Mouse (Mus musculus) cerebellum, postnatal 4 days (tissue): ENCODE results near the gene Ltbp4.

Source experiments
- DNase-seq, 2 experiments: peaks; one replicate each; pipeline ENCODE4 v3.0.0; 2022; ENCODE audit warnings: low spot score in 2 of 2, mixed read lengths in 1 of 2

The Ltbp4 gene

DNA sequence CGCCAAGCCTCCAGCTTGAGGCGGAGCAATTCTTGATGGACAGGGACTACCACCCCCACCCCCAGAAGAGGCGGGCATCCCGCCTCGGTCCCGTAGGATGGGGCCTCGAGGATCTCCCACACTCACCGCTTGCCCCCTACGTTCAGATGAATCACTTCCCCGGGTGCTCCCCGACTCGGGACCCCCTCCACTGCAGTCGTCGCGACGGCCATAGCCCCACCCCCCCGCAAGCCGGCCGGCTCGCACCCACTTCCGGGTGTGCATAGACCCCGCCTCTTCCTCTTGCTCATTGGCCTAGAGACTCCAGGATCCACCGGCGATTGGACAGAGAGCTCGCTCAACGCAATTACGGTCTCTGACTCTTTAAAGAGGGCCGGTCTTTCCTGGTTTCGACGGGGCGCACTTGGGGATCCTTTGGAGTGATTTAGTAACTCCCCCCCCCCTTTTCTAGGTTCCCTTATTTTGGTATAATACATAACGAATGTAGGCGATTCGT, 18.3 kb upstream of the Ltbp4 start, which contains the start of gene Shkbp1:
Gene Shkbp1 (minus strand): TSS at position 275 of the 496 bp plus-strand sequence.
- DNase-seq = peak; percentile 67 to 82

DNA sequence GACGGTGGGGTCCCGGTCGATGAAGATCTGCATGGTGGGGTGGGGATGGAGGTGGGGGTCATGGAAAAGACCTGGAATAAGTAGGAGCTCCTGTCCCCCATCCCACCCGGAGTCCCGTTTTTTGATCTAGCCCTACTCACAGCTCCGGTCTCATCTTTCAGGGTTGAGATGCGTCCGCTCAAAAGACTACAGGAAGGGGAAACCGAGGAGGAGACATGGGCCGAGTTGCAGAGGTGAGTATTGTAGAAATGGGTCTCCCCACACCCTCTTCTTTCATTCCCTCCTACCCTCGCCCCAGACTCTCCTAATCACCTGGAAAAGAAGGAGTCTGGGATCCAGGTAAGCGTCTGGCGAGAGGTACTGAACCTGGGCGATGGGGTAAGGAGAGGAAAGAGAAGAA, 17.8 kb upstream of the Ltbp4 start:
- no peak for DNase-seq

DNA sequence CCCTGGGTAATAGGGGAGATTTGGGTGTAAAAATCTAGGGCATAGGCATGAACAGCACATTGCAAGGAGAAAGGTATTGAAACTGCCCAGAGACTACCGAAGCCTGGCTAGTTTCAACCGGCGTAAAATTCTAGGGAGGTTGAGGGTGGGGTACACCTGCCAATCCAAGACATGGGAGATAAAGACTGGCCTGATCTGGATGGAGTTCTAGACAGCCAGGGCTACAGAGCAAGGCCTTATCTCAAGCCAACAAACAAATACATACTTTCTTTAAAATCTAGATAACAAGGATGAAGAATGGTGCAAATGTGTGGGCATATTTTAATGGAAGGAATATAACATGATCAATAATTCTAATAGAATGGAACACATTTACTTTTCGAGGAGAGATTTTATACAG, 17.3 kb upstream of the Ltbp4 start:
- DNase-seq = no peak

DNA sequence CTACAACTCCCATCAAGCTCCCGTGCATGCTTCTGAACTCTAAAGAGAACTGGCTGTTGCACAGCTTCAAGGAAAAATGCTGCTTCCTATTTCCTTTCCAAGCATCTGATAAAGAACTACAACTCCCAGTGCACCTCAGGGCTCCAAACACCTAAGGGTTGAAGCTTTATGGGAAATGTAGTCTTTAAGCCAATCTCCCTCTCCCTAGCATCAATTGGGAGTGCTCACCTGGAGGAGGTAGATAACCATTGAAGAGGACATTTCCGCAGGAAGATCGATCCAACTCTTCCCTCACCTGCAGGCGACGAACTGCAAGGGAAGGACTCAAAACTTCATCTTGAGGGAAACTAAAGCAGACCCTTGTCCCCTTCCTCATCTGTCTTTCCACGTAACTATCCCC, 16.7 kb upstream of the Ltbp4 start:
- no peak for DNase-seq

DNA sequence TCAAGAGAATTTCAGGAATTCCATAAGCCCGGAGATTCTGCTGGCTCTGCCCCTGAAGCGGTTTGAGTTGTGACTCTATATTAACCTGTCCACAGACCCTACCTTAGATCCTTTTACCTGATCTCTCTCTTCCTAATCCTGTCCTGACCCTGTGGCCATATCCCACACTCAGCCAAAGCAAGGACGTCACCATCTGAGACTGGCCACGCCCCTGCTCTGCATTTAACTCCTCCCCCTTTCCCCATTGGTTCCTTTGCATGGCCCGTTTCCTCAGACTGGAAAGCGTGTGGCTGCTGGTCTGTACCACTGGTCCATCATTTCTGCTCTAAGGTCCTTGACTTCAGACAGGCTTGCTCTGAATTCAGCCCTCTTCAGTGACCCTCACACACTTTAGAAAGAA, 8.0 kb upstream of the Ltbp4 start:
- no peak for DNase-seq

DNA sequence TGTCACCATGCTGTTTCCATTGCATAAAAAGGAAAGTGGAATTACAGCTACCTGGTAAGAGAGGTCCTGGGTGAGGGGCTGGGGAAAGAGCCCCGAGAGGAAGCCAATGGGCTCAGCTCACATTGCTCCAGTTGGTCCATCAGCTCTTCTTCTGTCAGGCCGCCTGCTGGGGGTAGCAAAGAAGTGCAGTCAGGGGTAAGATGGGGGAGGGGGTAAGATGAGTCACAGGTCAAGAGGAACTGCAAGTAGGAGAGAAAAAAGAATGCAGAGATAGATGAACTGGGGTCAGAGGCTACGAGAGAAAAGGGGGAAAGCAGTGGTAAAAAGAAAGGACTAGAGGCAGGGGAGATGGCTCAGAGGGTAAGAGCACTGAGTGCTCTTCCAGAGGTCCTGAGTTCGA, 5.1 kb upstream of the Ltbp4 start:
- no peak for DNase-seq

DNA sequence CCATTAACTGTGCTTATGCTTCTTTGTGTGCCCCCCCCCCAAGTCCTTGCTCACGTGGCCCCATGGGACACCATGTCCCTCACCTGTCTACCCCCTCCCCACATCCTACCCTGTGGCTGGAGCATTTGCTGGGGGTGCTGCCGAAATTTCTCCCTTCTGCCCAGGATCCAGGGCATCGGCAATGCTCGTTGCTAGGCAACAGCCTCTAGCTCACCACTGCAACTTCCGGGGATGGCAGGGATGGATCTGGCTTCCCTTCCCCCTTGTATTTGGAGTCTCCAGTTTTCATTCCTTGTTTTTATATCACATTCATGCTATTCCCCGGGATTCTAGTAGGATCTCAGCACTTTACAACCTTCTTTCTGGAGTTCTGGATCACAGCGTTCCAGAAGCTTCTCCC, 2.0 kb upstream of the Ltbp4 start:
- no peak for DNase-seq

DNA sequence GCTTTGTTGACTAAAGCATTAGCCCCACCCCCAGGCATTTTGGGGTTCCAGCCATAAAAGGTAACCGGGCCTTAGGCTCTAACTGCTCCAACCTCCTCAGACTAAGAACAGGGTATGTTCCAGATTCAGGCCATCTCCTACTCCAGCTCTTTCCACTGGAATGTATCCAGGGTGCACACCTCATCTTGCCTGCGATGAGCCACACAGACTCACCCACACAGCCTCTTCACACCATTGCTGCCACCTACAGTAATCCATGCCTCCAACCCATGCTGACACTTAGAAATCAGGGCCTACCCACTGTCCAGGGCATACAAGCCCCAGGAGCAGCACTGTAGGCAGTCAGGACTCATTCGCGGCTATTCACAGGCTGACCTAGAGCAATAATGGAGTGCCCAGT, 1.6 kb upstream of the Ltbp4 start:
- no peak for DNase-seq

DNA sequence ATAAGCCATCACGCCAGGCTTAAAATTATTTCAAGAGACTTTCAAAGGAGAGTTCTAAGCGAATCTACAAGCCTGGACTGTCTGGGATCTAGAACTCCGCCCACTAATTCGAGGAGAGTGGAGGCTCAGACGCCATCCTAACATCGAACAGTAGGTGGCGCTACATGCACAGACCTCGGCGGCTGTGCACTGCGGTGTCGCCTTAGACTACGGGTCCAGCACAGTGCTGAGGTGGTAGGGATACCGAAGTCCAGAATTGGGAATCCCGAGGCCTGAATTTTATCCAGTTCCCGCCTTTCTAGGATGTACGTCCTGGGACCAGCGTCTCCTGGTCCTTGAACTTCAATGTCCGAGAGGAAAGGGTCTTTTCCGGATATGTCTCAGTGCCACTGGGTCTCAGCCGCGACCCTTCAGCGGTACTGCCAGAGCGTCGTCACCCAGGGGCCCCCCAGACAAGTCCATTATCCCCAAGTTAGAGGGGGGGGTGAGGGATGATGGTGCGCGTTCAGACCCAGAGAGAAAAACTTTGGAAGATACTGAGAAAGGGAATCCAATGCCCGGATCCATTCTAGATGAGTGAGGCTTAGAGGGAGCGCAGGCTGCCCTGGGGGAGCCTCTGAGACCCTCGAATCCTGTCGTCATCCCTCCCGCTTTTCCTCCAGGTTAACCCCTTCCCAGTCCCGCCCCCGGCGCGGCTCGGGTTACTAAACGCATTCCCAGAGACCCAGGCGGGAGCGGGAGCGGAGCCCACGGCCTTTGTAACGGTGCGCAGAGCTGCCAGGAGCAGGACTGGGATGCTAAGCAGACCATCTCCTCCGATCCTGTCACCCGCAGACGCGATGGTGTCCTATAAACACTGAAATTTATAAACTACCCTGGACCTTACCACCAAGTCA, 1.3 kb downstream of the Ltbp4 start:
- DNase-seq = peak; percentile 91 to 93

DNA sequence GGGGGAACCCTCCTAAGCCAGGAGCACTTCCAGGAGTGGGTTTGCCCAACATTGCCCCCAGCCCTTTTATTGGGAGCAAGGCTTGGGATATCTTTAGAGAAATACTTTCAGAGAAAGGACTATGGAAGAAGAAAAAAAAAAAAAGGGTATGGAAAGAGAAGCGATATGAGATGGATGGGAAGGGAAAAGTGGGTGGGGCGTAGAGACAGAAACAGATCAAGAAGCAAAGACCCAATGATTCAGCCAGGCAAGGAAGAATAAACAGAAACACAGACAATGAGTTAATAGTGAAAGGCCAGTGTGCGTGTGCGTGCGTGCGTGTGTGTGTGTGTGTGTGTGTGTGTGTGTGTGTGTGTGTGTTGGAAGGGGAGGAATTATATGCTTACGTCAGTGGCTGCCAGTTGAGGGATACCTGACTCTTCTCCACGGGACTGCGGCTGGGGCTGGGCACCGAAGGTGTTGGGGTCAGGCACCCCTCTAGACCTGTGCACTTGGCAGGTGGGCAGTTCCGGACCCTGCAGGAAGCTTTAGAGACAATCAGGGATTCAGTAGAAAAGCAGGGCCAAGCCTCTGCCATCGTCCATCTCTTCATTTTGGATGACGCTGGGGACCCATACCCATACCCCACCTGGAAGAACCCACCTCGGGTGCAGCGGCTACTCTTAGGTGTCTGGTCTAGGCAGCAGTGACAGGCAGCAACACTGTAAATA, 2.3 kb downstream of the Ltbp4 start:
- DNase-seq = no peak

DNA sequence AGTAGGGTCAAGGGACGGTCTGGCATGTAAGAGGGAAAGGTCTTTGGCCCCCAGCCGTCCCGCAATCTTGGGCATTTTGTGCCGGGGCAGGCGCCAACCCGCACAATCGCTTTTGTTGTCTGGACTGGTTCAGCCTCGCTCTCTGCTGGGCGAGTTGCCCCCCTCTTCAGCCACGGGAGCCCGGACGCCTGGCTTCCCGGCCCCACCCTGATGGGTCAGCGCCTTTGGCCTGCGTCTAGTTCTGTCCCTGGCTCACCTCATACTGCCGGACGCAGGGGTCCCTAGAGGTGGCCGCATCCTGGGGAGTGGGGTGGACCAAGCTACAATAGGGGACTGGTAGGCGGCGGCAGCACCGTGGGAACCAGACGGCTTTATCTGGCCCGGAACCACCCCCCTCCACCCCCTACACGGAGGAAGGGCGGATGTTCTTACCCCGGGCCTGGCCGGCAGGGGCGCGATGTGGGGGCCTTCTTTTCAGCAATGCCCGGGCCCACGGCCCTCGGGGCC, 3.0 kb downstream of the Ltbp4 start:
- no peak for DNase-seq

DNA sequence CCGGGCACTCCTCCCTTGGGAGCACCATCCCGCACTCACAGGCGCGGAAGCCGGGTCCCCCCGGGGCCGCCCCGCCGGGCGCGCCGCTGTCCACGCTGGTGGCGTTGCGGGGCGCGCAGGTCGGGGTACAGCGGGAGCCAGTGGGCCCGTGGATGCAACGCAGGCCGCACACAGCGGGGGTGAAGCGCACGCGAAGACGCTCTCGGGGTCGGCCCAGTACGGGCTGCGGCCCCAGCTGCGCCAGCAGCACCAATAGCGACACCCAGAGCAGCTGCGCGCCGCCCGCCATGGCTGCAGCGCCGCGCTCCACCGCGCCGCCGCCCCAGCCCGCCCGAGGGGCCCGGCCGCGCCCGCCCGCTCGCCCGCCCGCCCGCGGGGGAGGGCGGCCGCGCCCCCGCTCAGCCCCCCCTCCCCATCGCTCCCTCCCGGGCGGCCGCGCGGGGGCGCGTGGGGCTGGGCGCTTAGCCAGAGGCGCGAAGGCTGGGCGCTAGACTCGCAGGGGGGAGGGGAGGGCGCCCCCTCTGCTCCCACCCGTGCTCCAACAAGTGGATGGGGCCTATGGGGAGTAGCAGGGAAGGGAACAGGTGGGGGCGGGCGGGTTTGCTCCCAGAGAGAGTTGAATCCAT, 4.1 kb downstream of the Ltbp4 start:
- DNase-seq = no peak

DNA sequence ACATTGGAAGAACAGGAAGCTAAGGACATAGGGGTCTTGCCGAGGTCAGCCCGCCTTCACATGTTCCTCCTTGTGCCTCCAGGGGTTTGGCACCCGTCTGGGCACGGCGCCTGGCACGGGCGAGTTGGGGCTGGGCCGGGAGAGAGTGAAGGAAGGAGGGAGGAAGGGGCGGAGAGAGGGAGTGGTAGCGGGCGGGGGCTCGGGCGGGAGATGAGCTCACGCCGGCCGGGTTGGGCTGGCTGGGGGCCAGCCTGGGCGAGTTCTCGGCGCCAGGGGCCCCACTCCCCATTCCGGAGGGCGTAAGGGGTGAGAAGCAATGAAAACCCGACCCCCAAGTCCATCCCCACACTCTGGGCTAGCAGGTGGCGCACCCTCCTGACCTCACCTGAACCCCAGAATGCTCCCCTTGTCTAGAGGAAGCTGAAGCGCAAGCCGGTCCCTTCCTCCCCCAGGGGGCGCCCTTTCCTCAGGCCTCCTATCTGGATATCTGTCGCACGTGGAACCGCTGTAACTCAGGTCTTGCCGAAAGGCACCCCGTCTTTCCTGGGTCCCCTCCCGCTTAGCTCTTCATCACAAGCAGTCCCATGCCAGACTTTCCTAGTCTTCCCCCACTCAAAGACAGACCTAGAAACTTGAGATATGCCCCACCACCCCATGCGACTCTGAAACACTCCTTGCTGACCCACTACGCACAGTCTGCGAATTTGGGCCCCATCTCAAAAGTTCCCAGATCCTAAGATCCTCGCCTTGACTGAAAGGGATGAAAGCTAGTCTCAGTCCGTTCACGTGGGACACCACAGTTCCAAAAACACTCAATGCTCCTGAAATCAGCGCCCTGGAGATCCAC, 4.9 kb downstream of the Ltbp4 start:
- DNase-seq = peak; percentile 67 to 77

DNA sequence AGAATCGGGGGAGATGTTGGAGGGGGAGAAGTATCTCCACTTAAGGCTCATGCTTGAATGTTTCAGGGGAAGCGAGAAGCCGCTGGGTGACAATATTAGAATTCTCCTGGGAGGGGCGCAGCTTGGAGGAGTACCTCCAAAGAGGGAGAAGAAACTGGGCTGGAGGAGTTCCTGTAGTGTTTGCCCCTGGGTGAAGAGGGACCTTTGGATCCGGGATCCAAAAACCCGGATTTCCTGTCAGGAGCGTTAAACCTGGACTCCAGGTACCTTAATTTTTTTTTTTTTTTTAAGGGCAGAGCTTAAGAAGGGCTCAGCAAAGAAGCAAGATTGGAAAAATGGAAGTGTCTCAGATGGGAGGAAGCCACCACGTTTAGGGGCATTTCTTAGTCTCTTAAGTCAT, 5.6 kb downstream of the Ltbp4 start:
- no peak for DNase-seq

DNA sequence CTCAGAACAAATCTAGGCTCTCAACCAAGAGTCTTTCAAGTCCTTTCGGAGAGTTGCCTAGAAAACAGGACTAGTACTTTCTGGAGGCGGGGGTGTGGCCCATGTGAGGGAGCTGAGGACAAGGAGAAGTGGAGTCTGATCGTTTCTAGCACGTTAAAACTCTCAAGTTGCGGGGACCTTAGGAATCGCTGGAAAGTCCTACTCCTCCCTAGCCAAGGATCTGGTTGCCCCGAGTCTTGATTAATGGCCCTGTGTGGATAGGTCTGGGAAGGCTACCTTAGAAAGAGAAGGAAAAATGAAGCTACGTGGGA, 6.0 kb downstream of the Ltbp4 start:
- DNase-seq = no peak

DNA sequence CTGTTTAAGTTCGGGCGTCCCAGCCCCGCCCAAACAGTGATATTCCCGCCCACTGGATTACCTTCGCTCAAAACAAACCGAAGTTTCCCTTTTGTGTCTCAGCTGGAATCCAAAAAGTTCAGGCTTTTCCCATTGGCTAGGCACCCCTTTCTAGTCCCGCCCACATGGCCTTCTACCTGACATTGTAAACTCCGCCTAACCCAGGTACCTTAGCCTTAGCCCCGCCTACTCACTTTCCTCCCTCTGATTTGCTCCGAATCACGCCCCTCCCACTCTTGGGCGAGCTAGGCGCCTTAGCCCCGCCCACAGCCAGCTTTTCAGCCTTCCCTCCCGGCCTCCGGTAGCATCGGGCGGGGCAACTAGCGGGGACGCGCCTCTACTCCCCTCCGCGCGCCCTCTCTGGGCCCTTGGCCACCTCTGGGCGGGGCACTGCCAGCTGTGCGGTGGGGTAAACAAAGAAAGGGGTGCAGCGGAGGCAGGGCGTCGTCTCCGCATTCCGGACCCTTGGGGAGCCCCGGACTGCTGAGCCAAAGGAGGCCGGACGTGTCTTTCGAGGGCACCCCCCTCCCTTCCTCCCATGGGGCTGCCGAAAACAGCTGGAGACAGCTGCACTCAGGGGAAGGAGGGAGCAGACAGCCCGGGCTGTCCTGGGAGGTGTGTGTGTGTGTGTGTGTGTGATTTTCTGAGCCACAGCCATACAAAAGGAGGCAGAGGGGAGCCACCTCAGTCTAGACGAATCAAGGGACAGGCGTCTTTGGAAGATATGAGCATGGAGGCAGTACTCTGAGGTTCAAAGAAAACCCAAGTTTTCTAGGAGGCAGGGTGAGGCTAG, 6.6 kb downstream of the Ltbp4 start:
- DNase-seq = no peak

DNA sequence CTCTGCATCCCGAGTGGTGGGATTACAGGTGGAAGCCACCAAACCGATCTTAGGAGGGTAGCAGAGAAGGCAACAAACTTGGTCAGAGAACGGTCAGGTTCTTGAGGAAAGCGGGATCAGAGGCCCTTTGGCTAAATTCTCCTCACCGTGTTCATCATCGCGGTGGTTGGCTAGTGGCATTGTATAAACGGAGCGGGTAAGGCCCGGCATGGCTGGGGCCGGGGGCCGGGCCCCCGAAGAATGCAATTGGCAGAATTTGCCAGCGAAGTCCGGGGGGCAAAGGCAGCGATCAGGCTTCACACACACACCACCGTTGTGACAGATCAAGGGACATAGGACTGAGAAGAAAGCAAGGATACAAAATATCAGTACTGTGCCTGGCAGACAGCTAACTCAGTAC, 7.5 kb downstream of the Ltbp4 start:
- no peak for DNase-seq

DNA sequence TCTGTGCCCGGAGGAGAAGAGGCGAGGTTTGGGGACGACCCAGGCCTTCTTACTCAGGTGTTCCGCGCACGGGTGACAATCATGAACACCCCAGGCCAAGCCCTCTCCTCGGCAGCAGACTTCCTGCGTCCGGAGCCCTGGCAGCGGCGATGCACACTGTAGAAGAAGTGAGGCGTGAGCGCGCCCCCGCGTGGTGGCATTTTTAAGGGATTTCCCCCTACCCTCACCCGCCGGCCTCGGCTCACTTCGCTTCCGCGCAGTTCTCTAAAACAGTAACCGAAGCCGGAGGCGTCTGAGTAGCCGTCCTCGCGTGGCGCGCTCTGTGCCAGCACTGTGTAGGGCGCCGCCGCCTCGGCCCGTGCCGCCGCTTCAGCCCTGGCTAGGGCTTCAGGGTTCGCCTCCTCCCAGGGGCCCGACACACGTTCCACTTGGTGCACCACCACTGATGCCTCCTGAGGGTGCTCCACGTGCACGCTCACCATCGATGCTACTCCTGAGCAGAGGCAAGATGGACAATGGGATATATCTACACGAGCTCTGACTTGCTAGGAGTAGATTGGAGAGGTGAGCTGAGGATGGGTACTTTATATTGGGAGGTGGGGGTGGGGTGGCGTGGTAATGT, 8.1 kb downstream of the Ltbp4 start:
- peak; percentile 82 to 87 for DNase-seq

DNA sequence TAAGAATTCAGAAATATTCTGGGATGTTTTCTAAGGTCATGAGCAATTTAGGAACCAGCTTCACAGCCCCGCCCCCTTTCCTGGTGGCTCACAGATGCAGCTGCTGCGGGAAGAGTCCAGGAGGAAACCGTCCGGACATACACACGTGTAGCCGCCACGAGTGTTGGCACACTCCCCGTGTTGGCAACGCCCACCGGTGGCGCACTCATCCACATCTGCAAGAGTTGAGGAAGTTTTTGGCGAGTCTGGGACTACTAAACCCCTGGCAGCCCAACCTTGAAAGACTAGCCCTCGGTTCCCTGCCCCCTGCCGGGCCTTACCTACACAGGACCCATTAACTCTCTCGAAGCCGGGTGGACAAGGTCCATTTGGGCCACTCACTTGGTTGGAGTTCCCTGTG, 8.8 kb downstream of the Ltbp4 start:
- DNase-seq = no peak

DNA sequence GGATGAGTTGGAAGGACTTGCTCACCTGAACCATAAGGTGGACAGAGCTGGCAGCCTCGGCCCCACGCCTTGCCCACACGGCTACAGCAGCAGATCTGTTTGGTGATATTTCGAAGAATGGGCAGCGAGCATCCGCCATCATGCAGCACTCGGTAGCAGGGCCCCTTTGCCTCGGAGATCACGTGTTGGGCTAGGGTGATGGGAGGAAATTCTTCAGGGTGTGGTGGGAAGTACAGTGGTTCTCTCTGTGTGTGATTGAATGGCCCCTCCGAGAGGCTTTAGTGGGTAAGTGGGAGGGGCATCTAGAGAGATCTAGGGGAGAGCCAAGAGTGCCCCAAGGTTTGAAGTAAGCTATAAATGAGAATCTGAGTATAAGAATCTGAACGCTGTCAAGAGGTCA, 9.3 kb downstream of the Ltbp4 start:
- DNase-seq = no peak
